Mouse (Mus musculus): Measurements from ENCODE around the gene Sgcd.

The Sgcd gene

DNA sequence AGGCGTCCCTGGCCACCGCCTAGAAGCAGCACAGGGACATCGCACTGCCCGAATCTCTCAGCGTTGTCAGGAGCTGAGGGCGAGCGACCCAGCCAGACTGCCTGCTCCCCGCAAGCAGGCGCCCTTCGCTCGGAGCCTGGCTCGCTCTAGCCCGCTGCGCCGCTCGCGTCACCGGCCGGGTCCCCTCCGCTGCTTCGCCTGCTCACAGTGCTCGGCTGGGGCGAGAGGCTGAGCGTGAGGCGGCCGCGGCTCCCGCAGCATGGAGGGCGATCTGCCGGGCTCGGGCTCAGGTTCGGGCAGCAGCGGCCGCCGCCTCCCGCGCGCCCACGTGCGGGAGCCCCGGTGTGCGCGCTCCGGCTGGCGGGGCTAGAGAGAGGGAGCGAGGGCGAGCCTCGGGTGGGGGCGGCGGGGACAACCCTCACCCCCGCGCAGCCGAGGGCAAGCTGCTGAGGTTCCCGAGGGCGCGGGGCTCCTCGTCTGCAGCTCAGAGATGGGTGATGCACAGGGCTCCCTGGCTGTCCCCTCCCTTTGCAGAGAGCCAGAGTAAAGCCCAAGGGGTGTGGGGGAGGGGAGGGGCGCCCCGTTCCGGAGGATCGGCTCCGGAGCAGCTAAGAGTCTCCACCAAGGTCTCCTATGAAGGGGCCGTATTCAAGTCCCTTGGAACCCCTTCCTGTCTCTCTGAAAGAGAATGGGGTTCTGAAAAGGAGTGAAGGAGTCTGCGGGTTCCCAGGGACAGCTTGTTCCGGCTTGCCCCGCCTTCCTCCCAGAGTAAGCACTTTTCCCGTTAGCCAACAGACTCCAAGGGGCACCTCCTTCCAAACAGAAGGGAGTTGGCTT is at the start of gene Sgcd:
Gene Sgcd (minus strand): TSS at position 273 of the 837 bp plus-strand sequence.
- no peak for DNase-seq (ENCODE audit: low read depth in 2 of 2, low spot score in 2 of 2)

DNA sequence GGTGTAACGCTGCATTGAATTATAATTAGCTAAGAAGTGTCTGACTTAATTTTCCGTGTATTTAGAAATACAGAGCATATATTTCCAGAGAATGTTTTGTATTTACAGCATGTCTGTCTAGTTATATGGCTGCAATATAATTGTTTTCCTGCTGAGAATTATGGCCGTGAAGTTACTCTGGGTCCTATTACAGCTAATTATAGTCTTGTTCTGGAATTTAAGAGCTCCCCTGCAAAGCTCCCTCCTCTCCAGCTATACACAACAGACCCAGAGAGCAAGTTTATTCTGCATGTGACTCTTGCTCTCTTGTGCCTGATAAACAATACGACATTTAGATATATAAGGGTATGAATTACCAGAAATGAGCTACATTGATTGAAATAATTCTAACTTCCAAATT is 49.3 kb upstream of the Sgcd start:
- DNase-seq (ENCODE audit: low read depth in 2 of 2, low spot score in 2 of 2) = no peak

GRCm38 (mm10) chr11:48012836-48013235 is 24.1 kb upstream of the Sgcd start:
- DNase-seq (ENCODE audit: low read depth in 2 of 2, low spot score in 2 of 2) = no peak

- no peak for DNase-seq (ENCODE audit: low read depth in 2 of 2, low spot score in 2 of 2)
These were observed 454 bp downstream of the Sgcd start for GRCm38 (mm10) chr11:47988333-47988696.

GRCm38 (mm10) chr11:47987893-47988267 is 889 bp downstream of the Sgcd start:
- DNase-seq (ENCODE audit: low read depth in 2 of 2, low spot score in 2 of 2) = no peak

GRCm38 (mm10) chr11:47987251-47987892 is 1.4 kb downstream of the Sgcd start:
- DNase-seq (ENCODE audit: low read depth in 2 of 2, low spot score in 2 of 2) = no peak

- no peak for DNase-seq (ENCODE audit: low read depth in 2 of 2, low spot score in 2 of 2)
These were observed 6.6 kb downstream of the Sgcd start for GRCm38 (mm10) chr11:47982152-47982551.

DNA sequence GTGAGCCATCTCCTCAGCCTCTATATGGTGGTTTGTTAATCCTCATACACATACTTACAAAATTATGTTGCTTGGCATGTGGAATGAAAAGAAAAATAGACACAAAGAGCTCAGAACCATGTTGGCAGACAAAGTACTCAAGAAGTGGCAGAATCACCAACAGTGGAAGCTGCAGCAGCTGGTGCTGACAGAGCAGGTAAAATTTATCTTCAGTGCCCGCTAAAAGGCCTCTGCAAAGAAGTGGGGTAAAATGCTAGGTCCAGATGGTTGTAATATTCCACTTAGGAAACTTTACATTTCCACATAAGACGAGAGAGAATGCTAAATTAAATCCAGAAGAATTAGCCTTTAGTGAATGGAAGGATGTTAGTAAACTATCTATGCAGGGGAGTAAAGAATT is 7.7 kb downstream of the Sgcd start:
- no peak for DNase-seq (ENCODE audit: low read depth in 2 of 2, low spot score in 2 of 2)

DNA sequence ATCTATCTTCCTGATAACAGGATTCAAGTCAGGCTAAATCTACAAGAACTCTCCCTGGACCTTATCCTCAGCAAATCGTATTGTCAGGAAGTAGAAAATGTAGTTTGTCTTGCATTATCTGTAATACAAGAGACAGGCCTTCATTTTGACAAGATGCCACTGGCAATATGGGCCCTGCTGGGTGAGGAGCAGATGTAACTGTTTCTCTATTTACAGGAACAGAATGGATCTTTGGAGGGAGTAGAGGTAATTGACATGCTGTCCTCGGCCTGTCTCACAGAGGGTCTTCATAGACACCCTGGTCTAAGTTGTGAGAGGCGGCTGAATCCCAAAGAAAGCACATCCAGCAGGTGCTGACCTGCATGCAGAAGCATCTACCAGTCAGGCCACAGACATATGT is 35.5 kb downstream of the Sgcd start:
- no peak for DNase-seq (ENCODE audit: low read depth in 2 of 2, low spot score in 2 of 2)

DNA sequence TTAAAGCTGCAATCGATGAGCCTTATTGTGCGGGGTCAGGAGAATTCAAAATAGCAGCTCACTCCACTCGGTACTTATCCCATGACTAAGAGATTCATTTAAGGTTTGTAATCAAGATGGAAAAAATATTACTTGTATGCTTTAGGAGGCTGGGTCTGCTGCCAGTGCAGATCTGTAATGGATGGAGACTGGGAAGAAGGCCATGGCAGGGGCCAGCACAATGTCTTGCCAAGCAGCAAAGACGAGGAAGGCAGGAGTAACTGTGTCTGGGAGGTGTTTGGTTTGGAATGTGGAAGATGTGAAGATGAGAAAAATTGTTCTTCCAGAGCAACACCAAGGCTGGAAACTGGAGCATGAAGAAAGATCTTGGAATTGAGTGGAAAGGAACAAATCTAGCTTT is 36.4 kb downstream of the Sgcd start:
- no peak for DNase-seq (ENCODE audit: low read depth in 2 of 2, low spot score in 2 of 2)

- DNase-seq (ENCODE audit: low read depth in 2 of 2, low spot score in 2 of 2) = no peak
These were observed 49.0 kb downstream of the Sgcd start for GRCm38 (mm10) chr11:47939795-47940194.

DNA sequence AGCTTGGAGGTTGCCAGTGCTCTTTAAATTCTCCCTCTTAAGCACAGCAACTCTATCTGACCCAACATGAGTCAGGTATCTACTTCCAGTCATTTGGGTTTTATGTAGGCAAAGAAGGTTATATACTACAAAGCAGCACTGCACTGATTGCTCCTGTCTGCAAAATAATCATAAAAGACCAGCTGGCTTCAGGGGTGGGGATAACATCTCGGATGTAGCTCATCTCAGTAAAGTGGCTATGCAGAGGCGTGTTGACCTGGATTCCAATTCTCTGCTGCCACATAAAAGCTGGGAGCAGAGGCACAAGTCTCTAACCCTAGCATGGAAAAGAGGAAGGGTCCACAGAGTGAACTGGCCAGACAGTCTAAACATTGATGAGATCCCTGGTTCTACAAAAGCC is 71.2 kb downstream of the Sgcd start:
- DNase-seq (ENCODE audit: low read depth in 2 of 2, low spot score in 2 of 2) = no peak

GRCm38 (mm10) chr11:47891617-47892172 is 97.1 kb downstream of the Sgcd start:
- no peak for DNase-seq (ENCODE audit: low read depth in 2 of 2, low spot score in 2 of 2)

- no peak for DNase-seq (ENCODE audit: low read depth in 2 of 2, low spot score in 2 of 2)
These were observed 98.5 kb downstream of the Sgcd start for GRCm38 (mm10) chr11:47890315-47890714.

GRCm38 (mm10) chr11:47885310-47885709 is 103.5 kb downstream of the Sgcd start:
- DNase-seq (ENCODE audit: low read depth in 2 of 2, low spot score in 2 of 2) = no peak

DNA sequence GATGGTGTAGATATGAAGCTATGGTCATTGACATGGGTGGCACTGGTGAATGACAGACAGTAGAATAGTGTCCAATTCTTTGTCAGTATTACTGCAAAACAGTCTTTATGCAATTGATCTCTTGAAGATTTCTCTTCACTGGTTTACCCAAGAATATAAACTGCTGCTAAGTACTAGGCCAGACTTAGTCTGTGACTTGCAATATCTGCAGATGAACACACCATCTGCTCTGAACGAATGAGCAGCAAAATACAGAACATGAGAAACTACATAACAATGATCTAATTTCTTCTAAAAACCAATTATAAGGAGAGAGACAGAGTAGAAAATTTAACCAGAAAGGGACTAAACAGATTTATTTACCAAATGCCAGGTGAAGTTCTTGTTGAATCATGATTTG is 105.2 kb downstream of the Sgcd start:
- DNase-seq (ENCODE audit: low read depth in 2 of 2, low spot score in 2 of 2) = no peak

- no peak for DNase-seq (ENCODE audit: low read depth in 2 of 2, low spot score in 2 of 2)
These were observed 112.1 kb downstream of the Sgcd start for GRCm38 (mm10) chr11:47876633-47877170.

- no peak for DNase-seq (ENCODE audit: low read depth in 2 of 2, low spot score in 2 of 2)
These were observed 142.9 kb downstream of the Sgcd start for GRCm38 (mm10) chr11:47845894-47846293.

DNA sequence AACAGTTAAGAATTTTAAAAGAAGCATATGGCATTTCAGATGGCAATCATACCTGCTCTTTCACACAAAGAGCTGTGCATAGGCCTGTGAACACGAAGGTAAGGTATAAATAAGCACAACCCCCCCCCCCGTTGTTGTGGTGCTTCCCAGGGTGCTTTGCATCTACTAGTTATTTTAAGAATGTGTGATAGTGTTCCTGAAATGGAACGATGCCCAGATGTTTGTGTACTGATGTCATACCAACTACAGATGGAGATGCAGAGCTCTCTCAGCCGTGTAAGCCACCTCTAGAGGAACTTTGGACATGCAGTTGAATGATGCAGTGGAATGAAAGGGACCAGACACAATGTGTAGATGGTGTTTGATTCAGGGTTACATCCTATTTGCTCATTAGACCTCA is 155.5 kb downstream of the Sgcd start:
- no peak for DNase-seq (ENCODE audit: low read depth in 2 of 2, low spot score in 2 of 2)

DNA sequence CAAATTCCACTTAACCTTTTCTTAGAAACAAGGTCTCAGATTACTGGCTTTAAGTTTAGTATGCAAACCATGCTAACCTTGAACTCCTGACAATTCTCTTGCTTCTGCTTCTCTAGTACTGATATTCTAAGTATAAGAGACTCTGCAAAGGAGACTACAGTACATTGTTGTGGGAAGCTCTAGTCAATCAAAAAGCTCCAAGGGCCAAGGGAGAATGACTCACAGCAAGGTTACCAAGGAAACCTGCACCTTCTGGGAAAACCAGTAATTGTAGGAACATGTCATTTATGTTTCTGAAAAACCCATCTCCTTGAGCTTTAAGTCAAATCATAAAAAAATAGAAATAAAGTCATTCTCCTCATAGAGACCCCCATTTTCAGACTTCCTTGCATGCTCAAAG is 178.5 kb downstream of the Sgcd start:
- DNase-seq (ENCODE audit: low read depth in 2 of 2, low spot score in 2 of 2) = no peak

GRCm38 (mm10) chr11:47804101-47804715 is 184.6 kb downstream of the Sgcd start:
- DNase-seq (ENCODE audit: low read depth in 2 of 2, low spot score in 2 of 2) = no peak

- no peak for DNase-seq (ENCODE audit: low read depth in 2 of 2, low spot score in 2 of 2)
These were observed 210.9 kb downstream of the Sgcd start for GRCm38 (mm10) chr11:47777916-47778226.

Measured in CD8-positive naive resting alpha-beta T cell, adult 2 months (primary cell).